Mouse (Mus musculus) retina, postnatal 7 days (tissue): ENCODE measurements around the gene Fbxo42.

Source experiments
- DNase-seq: peaks from one replicate; pipeline ENCODE4 v3.0.0-alpha.2; 2012; ENCODE audit warnings: low read depth, low spot score

Gene Fbxo42

DNA sequence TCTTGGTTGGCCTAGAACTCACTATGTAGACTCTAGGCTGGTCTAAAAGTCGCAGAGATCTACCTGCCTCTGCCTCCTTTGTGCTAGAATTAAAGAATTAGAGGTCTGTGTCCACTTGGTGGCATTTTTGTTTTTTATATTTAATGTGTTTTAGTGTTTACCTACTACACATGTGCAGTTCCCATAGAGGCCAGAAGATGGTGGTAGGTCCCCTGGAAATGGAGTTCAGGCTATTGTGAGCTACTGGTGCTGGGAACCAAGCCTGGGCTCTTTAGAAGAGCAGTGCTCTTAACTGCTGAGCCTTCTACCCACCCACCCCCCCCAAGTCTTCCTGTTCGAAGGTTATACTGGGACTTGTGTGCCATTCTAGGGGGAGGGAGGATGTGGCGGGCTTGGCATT lies 19.4 kb downstream of the Fbxo42 start:
- DNase-seq, result no peak

DNA sequence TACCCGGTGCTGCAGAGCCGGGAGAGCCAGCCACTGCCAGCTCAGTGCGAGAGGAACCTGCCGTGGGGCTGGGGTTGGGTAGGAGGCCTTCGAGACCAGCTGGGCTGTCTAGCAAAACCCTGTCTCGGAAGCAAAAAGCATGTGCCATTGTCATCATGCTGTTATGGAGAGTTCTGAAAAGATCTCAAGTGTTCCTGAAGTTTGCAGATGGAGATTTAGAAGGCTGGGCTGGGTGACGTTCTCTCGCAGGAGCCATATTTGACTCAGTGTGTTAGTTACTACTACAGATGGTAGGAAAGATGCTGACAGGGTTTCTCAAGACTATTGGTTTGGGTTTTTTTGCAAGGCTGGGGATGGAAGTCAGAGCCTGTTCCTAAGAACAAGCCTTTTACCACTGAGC lies 24.4 kb downstream of the Fbxo42 start:
- DNase-seq, result no peak

DNA sequence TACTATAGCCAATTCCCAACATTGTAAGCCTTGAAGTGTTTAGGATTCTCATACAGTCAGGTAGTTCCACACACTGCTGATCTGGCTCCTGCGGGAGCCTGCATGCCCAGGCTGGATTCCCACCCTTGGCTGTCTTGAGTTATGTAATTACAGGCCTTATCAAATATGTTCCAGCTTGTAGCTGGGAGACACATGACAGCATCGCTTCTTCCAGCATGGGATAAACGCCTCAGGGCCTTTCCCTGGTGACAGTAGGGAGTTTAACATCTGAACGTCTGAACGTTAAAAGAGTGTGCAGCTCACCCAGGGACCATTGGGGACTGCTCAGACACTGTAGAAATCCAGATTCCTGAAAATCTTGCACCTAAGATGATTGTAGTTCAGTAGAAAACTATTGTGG lies 28.1 kb downstream of the Fbxo42 start:
- no peak for DNase-seq

DNA sequence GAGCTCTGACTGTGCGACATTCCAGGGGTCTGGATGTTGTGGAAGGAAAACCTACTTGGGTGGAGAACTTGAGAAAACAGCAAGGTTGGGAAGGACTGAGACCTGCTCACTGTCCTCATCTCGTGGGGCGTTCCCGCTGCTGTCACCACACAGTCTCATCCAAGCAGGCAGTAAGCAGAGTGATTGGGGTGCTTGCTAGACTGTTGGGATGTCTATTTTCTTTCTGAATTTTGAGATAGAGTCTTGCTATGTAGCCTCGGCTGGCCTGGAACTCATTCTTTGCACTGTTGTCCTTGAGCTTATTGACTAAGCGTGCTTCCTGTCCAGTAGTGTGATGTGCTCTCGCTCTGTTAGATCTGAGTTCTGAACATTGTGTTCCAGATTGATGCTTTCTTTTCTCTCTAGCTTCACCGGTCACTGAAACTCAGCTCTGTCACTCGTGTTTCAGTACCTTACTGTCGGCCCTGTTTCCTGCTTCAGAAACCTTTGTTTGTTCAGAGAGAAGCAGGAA lies 28.7 kb downstream of the Fbxo42 start:
- DNase-seq, result no peak

DNA sequence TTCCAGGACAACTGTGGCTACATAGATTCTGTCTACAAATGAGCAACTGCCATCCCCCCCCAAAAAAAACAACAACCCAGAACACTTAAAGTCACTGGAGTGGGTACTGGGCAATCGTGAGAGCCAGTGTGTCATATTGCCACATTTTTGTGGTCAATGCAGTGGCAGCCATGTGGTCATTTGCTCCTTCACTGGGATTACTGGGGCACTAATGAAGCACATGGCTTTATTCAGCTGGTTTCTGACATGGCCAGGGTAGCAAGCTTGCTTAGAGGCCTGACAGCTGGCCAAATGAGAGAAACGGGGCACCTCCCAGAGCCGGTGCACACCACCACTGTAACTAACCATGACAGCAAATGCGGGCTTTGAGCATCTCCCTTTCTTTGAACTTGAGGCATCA lies 30.8 kb downstream of the Fbxo42 start:
- no peak for DNase-seq

DNA sequence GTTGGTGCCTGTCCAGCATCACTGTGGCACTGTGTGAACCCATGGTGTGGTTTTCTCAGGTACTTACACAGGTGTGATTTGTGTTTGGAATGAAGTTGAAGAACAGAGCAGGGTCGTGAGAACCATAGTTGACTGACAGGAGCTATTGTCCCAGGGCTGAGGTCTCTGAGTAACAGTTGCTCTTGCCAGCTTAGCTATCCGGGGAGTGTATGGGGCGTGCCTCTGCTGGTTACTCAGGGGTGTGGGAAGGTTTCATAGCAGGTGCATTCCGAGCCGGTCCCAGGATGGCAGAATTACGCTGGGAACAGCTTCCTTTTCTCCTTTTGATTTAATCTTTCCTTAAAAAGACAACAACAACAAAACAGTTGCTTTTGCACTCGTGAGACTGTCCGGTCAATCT lies 33.1 kb downstream of the Fbxo42 start:
- DNase-seq, result no peak

DNA sequence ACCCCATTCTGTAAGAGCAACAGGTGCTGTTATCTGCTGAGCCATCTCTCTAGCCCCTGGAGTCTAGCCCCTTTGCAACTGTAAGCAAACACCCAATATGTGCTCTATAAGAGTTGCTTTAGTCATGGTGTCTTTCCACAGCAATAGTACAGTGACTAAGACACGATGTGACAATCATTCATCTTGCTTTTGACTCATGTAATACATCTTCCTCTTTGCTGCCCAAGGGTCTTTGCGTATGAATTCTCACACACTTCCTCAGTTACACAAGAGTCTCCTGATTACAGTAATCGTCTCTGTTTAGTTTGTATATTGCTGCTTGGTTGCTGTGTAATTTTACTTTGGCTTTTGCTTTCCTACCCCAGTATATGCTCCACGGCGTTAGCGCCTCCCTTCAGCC lies 34.3 kb downstream of the Fbxo42 start:
- no peak for DNase-seq

DNA sequence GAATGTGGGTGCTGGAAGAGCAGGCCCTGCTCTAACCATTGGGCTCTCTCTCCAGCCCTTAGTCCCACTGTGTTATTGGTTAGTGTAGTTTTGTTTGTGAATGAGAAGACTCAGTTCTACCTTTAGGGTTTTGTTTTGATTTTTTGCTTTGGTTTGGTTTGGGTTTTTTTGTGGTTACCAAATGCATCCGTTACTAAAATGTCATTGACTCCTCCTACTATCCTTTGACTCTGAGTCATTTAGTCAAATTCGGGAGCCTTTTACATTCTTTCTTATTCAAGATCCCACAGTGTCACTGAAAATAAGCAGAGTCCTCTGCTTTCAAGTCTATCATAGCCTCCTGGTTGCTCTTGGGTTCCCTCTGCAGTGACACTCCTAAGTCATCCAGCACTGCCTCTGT lies 36.2 kb downstream of the Fbxo42 start:
- DNase-seq, result no peak

DNA sequence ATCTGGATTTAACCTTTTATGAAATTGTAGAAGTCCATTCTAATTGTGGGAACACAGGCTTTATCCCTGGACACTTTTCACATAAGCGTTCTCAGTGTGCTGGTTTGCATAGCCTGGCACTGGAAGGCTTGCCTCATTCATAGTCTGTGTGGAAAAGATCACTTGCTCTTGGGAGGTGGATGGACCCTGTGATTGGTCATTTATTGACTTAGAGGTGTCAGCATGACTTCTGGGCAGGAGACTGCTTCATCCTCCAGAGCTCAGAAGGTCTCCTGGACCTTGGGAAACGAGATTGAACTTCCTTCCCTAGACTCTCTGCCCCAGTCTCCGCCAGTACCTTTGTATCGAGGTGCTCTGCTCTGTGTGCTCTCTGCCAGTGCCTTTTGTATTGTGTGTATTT lies 36.7 kb downstream of the Fbxo42 start:
- no peak for DNase-seq

DNA sequence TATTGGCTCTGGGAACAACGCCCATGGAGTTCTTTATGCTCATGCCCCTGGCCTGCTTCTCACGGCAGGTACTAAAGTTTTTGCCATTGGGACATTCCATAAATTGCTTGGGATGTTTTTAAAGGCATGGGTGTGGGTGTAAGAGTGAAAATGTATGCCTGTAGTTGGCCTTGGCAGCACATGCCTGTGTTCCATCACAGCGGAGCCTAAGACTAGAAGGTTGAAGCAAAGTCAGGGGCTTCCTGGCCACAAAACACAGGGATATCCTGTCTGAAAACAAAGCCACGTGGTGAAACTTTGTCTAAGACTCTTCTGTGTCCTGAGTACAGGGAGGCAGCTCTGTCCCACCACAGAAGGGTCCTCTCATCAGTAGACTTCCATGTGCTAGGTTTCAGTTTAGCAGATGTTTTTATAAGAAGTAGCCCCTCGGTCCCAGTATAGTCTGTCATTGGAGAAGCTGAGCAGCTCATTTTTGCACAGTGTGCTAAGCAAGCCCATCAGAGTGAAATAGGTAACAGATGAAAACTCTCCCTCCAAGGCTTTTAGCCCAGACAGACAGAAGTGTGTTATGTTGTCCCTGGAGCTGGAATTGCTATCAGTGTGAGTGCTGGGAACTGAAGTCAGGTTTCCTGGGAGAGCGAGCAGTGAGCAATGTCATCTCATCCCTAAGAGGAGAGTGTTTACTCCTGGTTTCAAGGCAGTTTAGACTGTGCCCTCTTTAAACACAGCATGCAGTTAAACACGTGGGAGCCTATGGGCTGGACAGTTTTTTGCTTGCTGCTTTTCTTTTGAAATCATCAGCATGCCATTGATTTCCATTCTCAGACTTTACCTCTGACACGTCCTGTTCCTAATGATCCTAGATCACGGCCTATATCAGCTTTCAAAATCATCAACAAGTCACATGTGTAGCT lies 39.5 kb downstream of the Fbxo42 start:
- DNase-seq, result no peak

DNA sequence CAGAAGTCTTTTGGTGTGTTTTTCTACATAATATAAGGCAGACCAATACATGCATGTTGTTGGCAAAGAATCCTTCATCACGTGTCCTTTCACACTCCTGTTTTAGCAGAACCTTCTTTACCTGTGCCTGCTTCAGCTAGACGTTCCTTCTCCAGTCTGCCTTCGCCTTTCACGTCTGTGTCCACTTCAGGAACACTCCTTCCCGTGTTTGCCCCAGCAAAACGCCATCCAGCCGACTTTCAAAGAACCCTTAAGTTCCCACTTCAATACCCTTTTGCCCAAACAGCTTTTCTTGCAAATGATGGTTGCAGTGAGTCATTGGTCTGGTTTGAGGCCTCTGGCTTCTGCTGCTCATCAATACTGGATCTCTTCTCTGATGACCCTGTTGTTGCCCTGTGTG lies 43.6 kb downstream of the Fbxo42 start:
- no peak for DNase-seq

DNA sequence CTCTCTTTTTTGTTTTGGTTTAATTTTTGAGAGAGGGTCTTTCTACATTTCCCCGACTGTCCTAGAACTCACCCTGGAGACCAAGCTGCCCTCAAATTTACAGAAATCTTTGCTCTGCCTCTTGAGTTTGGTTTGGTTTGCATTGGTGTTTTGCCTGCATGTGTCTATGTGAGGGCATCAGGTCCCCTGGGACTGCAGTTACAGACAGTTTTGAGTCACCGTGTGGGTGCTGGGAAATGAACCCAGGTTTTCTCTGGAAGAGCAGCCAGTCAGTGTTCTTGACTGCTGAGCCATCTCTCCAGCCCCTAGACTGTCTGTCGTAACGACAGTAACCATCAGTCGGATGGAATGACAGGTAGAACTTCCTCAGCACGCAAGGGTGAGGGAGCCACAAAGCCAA lies 46.8 kb downstream of the Fbxo42 start:
- DNase-seq, result no peak

DNA sequence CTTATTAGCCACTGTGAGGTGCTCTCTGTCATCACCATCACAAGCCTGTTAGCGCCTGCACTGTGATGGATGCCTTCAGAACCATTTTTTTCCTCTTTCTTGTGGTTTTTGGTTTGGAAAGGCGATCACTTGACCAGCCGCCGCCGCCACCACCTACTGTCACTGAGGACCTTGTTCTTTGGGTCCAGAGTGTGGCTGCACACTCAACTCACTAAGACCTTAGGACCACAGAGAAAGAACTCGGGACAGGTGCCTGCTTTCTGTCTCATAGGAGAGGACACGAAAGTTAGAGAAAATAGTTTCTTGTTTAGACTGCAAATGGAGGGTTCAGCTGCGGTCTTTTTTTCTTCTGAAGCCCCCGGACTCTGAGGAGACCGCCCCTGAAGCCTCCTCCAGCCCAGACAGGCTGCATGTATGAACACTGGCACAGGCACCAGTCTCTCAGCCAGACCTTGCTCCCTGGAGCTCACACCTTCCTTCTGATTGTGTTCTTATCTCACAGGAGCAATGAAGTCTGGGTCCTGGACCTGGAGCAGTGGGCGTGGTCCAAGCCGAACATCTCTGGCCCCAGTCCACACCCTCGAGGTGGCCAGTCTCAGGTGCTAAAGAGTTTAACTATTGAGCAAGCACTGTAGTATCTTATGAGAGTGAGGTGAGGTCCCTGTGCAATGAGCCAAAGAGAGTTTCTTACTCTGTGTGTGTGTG lies 49.4 kb downstream of the Fbxo42 start:
- DNase-seq, result no peak

DNA sequence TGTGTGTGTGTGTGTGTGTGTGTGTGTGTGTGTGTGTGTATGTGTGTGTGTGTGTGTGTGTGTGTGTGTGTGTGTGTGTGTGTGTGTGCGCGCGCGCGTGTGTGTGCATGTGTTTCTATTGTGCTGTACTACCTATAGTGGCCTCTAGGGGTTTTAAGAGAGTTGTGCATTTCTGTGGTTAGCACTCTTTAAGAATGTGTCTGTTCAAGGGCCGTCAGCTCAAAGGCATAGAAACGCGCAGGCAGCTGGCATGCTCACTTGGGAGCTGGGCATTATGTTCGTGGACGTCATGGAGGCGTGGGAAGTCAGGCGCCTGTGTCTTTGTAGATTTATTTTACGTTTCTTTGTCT lies 49.9 kb downstream of the Fbxo42 start:
- no peak for DNase-seq

DNA sequence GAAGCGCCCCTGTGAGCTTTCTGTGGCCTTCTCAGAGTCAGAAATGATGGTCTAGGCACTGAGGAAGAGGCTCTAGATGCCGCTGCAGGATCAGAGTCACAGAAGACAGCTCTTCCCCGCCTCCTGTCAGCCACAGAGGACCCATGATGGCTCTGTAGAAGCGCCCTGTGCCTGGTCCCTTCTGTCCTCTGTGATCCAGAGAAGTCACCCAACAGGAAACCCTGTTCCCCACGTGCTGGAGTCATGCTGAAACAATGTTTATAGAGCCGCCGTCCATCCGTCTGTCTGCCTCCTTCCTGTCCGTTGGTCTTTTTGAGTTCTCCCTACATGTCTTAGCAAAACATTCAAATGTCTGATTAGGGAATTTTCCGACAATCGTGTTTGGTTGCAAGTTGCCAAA lies 53.2 kb downstream of the Fbxo42 start:
- no peak for DNase-seq

DNA sequence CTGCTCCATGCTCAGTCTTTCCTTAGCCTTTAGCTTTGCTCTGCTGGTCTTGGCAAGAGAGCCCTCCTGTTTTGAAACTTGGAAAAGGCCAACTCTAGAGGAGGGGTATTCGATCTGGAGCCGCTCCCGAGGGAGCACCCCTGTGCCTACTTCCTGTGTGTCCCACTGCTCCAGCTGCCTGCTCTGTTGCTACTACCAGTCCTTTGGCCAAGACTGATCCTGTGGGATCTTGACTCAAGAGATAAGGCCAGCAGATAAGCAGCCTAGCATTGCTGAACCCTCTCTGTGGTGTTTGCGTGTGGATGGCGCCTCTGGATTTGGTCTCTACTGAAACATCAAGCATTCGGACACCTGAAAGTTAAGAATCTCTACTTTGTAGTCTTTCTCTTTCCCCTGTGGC lies 54.5 kb downstream of the Fbxo42 start:
- no peak for DNase-seq

DNA sequence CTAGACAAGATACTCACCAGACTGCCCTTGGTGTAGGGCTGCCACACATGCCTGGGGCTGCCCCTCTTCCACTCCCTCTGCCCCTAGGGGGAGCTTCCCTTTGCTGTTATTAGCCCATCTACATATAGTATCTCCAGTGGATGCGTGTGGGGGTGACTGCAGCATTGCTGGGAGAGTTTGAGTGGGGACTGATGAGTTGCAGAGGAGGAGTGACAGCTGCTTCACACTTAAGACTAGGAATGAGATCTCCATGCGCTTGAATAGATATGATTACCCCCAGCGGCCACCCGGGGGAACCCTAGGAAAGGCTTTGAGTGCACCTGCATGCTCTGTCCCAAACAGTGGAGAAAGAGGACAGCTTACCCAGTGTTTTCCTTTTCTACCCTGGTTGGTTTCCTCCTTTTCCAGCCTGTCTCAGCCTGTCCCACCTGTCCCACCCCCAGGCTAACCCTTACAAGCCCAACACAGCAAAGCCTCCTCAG lies 56.9 kb downstream of the Fbxo42 start:
- DNase-seq, result no peak

DNA sequence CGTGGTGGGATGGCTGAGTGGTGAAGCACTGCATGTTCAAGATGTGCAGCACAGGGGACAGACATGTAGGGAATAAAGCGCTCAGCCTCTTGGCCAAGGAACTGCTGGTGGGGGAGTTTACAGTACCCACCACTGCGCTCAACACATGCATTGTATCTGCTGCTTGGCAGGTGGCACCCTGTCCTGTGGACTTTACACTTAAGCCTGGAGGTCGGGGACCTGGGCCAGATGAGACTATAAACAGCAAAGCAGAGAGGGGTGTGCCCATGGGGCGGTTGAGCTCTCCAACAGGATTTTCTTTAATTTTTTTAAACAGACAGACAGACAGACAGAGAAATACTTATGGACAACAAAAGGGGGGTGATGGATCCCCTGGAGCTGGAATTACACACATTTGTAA lies 59.4 kb downstream of the Fbxo42 start:
- no peak for DNase-seq

DNA sequence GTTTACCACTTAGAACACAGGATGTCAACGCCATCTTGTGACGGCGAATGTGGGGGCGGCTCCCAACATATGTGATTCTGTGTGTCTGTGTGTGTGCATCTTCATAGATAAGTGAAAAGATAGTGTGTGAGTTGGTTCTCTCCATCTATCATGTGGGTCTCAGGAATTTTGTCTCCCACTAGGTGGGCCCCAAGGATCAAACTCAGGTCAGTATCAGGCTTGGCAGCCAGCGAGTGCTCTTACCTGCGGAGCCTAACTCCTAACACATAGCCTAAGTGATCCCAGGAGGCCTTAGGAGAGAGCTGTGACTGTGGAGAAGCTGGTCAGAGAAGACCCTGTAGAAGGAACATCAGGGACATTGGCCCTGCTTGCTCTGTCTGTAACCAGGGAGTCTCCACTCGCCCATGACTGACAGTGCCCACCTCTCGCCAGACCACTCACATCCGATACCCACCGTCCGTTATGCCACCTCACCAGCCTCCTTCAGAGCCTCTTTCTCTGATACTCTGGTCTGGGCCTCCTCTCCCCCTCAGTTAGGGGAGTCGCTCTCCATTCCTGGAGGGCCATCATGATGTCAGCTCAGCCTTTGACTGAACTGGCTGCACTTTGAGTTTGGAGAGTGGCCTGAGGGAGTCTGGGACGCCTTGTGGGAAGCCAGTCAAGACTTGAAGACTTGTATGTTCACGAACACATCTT lies 63.0 kb downstream of the Fbxo42 start:
- DNase-seq, result no peak

DNA sequence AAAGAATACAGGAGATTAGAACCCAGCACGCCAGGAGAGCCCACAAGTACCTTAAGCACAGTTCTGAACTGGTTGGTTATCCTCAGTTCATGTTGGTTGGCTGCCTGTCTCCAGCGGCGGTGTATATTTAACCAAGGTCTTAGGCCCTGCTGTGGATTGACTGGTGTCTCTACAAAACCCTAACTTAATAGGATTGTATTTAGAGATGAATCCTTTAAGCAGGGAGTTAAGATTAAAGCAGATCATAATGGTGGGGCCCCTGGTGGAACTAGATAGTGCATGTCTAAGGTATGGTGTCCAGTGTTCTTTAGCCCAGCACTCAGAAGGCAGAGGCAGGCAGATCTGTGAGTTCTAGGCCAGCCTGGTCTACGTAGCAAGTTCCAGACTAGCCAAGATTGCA lies 63.9 kb downstream of the Fbxo42 start:
- peak; percentile 57 for DNase-seq

DNA sequence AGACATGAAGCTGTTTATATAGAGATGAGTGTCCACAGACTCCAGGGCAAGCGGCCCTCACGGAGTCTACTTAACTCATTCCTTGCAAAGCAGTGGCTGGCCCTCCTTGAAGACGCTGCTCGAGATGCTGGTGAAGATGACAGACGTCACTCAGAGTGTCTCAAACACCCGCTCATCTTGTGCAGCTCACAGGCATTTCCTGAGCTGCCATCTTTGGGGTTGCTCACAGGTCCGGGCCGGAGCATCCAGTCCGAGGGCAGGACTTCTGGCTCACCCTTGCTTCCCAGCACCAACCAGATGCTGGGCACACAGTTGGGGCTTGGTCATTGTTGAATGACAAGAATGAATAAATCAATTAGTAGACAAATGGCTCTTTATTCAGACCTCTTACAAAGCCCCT lies 65.2 kb downstream of the Fbxo42 start:
- DNase-seq, result no peak

DNA sequence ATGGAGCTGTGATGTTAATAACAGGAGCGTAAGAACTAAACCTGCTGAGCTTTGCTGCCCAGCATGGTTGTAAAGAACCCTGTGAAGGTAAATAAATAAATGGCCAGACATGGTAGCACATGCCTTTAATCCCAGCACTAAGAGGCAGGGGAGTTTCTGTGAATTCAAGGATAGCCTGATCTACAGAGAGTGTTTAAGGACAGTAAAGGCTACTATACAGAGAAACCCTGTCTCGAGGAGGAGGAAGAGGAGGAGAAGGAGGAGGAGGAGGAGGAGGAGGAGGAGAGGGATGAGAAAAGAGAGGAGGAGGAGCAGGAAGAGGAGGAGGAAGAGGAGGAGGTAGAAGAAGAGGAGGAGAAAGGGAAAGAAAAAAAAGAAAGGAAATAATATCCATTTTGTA lies 65.6 kb downstream of the Fbxo42 start:
- DNase-seq, result no peak
